Mouse (Mus musculus) left cerebral cortex, postnatal 36 days (tissue): ENCODE data around the gene Emc9. TPM values are rescaled to one million over a fixed set of nuclear protein-coding genes. Genes with fewer than 3 reads are reported as not detected.

Experiments used
- DNase-seq, 2 experiments: peaks; one replicate each; pipeline ENCODE4 v3.0.0; 2021 to 2022; ENCODE audit warnings: low spot score in 2 of 2, mixed read lengths in 1 of 2
- intact Hi-C: fragments of 180-260 bp; cut with DNase I; formaldehyde crosslinking; loops from one replicate; pipeline ENCODE4 v1.15.1; 2025
- total RNA-seq, 2 experiments: library from RNA; stranded (reverse); gene quantifications; 2 replicates each; pipeline ENCODE4 v1.2.3; 2021

The Emc9 gene
- 10 to 100 TPM; 49.0 to 52.7 TPM for total RNA-seq

- DNase-seq: peak; percentile 57 to 73
- intact Hi-C loops: no loop called here
Observed at GRCm38 (mm10) chr14:55584702-55585565, at the start of gene Emc9. Gene Emc9, minus strand, starts transcription at chr14:55585302.

GRCm38 (mm10) chr14:55629312-55629711, 44.2 kb upstream of the Emc9 start:
- intact Hi-C loops: no loop called here
- DNase-seq: no peak

- intact Hi-C loops: no loop called here
- no peak for DNase-seq
Observed at GRCm38 (mm10) chr14:55628077-55628827, 43.1 kb upstream of the Emc9 start.

- no peak for DNase-seq
- intact Hi-C loops: no loop called here
Observed at GRCm38 (mm10) chr14:55618486-55619195, 33.5 kb upstream of the Emc9 start.

GRCm38 (mm10) chr14:55617822-55618221, 32.7 kb upstream of the Emc9 start, which contains the start of gene Rec8:
Gene Rec8, plus strand, starts transcription at chr14:55618037.
- intact Hi-C loops: no loop called here

GRCm38 (mm10) chr14:55616844-55617243, 31.7 kb upstream of the Emc9 start:
- intact Hi-C loops: no loop called here
- DNase-seq: no peak

More at GRCm38 (mm10) chr14:55617822-55618221, 32.7 kb upstream of the Emc9 start, which contains the start of gene Rec8:
- no peak for DNase-seq

GRCm38 (mm10) chr14:55615876-55616275, 30.8 kb upstream of the Emc9 start:
- intact Hi-C loops: no loop called here
- DNase-seq: no peak

- intact Hi-C loops: no loop called here
Observed at GRCm38 (mm10) chr14:55614565-55615178, 29.6 kb upstream of the Emc9 start.

GRCm38 (mm10) chr14:55613346-55613745, 28.2 kb upstream of the Emc9 start:
- intact Hi-C loops: no loop called here
- no peak for DNase-seq

More at GRCm38 (mm10) chr14:55614565-55615178, 29.6 kb upstream of the Emc9 start:
- DNase-seq: no peak

GRCm38 (mm10) chr14:55608339-55608738, 23.2 kb upstream of the Emc9 start:
- intact Hi-C loops: no loop called here
- DNase-seq: no peak

- intact Hi-C loops: no loop called here
- no peak for DNase-seq
Observed at GRCm38 (mm10) chr14:55605743-55606459, 20.8 kb upstream of the Emc9 start.

- intact Hi-C loops: no loop called here
Observed at GRCm38 (mm10) chr14:55604823-55605222, 19.7 kb upstream of the Emc9 start.

GRCm38 (mm10) chr14:55603633-55604576, 18.8 kb upstream of the Emc9 start:
- intact Hi-C loops: no loop called here
- DNase-seq: peak; percentile 73 to 84

More at GRCm38 (mm10) chr14:55604823-55605222, 19.7 kb upstream of the Emc9 start:
- no peak for DNase-seq

- intact Hi-C loops: no loop called here
- no peak for DNase-seq
Observed at GRCm38 (mm10) chr14:55603271-55603632, 18.1 kb upstream of the Emc9 start, which contains the start of gene Irf9. Gene Irf9, plus strand, starts transcription at chr14:55603571.

- DNase-seq: no peak
- intact Hi-C loops: no loop called here
Observed at GRCm38 (mm10) chr14:55598521-55599390, 13.7 kb upstream of the Emc9 start.

GRCm38 (mm10) chr14:55596036-55596690, 11.1 kb upstream of the Emc9 start:
- DNase-seq: no peak
- intact Hi-C loops: no loop called here
